Mouse (Mus musculus) hindbrain, embryonic 16.5 days (tissue): Measurements from ENCODE around the gene Slc9a3. TPM values are rescaled to one million over a fixed set of nuclear protein-coding genes. Genes with fewer than 3 reads are reported as not detected.

Experiments
- ATAC-seq: fragments of 200-750 bp; cut with Nextera tagmentation; 2 replicates; pipeline ENCODE4 v1.8.0; 2017; ENCODE audit warnings: moderate TSS enrichment, moderate library complexity
- H3K27ac ChIP-seq: fragments of 300-500 bp; sonication (generic); 2 replicates; pipeline ENCODE4 v1.5.1; 2014; ENCODE audit warnings: low read depth, mild to moderate bottlenecking, control low read depth, low read length, moderate library complexity
- H3K27me3 ChIP-seq: fragments of 300-500 bp; sonication (generic); replicated peaks from 2 replicates; pipeline ENCODE4 v1.6.1; 2014; ENCODE audit warnings: low read length; ENCODE audit not compliant: control insufficient read depth, insufficient read depth
- H3K36me3 ChIP-seq: fragments of 300-500 bp; sonication (generic); 2 replicates; pipeline ENCODE4 v1.6.1; 2014; ENCODE audit warnings: mild to moderate bottlenecking, low read length, moderate library complexity, mixed read lengths; ENCODE audit not compliant: control insufficient read depth, insufficient read depth
- H3K4me1 ChIP-seq: fragments of 300-500 bp; sonication (generic); 2 replicates; pipeline ENCODE4 v1.6.1; 2014; ENCODE audit warnings: low read depth, low read length; ENCODE audit not compliant: control insufficient read depth, insufficient read depth
- H3K4me2 ChIP-seq: fragments of 300-500 bp; sonication (generic); 2 replicates; pipeline ENCODE4 v1.6.1; 2014; ENCODE audit warnings: mild to moderate bottlenecking, low read length, control low read depth, moderate library complexity
- H3K4me3 ChIP-seq: fragments of 300-500 bp; sonication (generic); 2 replicates; pipeline ENCODE4 v1.5.1; 2014; ENCODE audit warnings: mild to moderate bottlenecking, low read length, control low read depth, moderate library complexity
- H3K9ac ChIP-seq: fragments of 300-500 bp; sonication (generic); 2 replicates; pipeline ENCODE4 v1.6.1; 2014; ENCODE audit warnings: low read depth, mild to moderate bottlenecking, control low read depth, low read length, moderate library complexity
- H3K9me3 ChIP-seq: fragments of 300-500 bp; sonication (generic); 2 replicates; pipeline ENCODE4 v1.6.1; 2014; ENCODE audit warnings: mild to moderate bottlenecking, low read length, moderate library complexity; ENCODE audit not compliant: control insufficient read depth
- WGBS: fragments of 180-500 bp; shearing (Covaris S2); extraction: QIAGEN DNeasy Blood & Tissue Kit; methylation state at CpG from one replicate; pipeline ENCODE4 v1.1.7; 2014; 5-methylcytosine and 5-hydroxymethylcytosine counted together
- polyA plus RNA-seq: library from polyadenylated mRNA; unstranded; fragments of >200 nt; fragmentation: Nextera tagmentation; extraction: Ambion mirVana; gene quantifications from 2 replicates; pipeline ENCODE4 v1.2.1, GENCODE M21; 2015

Gene Slc9a3
- polyA plus RNA-seq: 0.20 and 0.64 TPM in 2 replicates

DNA sequence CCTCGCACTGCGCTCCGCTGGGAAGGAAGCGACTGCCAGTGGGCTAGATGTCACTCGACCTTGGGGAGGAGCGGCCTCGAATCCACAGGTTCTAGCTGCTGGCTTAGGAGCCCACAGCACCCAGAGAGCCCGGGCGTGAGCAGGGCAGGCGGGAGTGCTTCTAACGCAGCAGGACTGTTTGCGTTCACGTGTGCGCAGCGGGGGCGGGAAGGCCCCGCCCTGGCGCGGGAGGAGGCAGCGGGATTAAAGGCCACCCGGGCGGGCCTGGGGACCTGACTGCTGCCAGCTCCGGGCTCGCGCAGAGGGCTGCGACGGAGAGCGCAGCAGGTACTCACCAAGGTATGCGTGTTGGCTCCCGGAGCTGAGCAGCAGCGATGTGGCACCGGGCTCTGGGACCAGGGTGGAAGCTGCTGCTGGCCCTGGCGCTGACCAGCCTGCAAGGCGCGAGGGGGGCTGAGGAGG, at the start of gene Slc9a3:
Slc9a3 (plus strand) TSS at position 317 of the 462 bp plus-strand sequence.
- Histone ChIP-seq H3K4me3 (peak within 1 kb of the TSS; percentile 48), H3K4me1 (no peaks in the 10 kb centered on the region), H3K36me3 (no peaks in the 10 kb centered on the region), H3K27me3 (peaks cover 31% of the 10 kb centered on the region), H3K4me2 (peak within 1 kb of the TSS; percentile 72), H3K9ac (peak within 1 kb of the TSS; percentile 63), H3K27ac (no peak within 1 kb of the TSS), H3K9me3 (no peaks in the 10 kb centered on the region)
- peak; percentile 85 for ATAC-seq
- WGBS: under 1% methylated on average over 35 of the region's 35 CpGs

- WGBS: 80% methylated on average over 3 of the region's 3 CpGs
- Histone ChIP-seq H3K9me3 (no peaks in the 10 kb centered on the region), H3K4me3 (no peak overlapping the region), H3K36me3 (no peaks in the 10 kb centered on the region), H3K27ac (no peak overlapping the region), H3K4me1 (no peaks in the 10 kb centered on the region), H3K9ac (no peak overlapping the region), H3K4me2 (no peak overlapping the region), H3K27me3 (no peaks in the 10 kb centered on the region)
- no peak for ATAC-seq
These were observed 49.5 kb upstream of the Slc9a3 start for GRCm38 (mm10) chr13:74071714-74072113.

GRCm38 (mm10) chr13:74073369-74073768, 47.9 kb upstream of the Slc9a3 start:
- 90% methylated on average over 7 of the region's 7 CpGs for WGBS
- no peak overlapping the region for H3K4me3 ChIP-seq
- no peaks in the 10 kb centered on the region for H3K27me3 ChIP-seq
- H3K4me2 ChIP-seq: no peak overlapping the region
- H3K9me3 ChIP-seq: no peaks in the 10 kb centered on the region
- no peaks in the 10 kb centered on the region for H3K4me1 ChIP-seq
- no peak for ATAC-seq
- H3K27ac ChIP-seq: no peak overlapping the region
- H3K36me3 ChIP-seq: no peaks in the 10 kb centered on the region
- H3K9ac ChIP-seq: no peak overlapping the region

GRCm38 (mm10) chr13:74090265-74090664, 31.0 kb upstream of the Slc9a3 start:
- ATAC-seq: no peak
- H3K9ac ChIP-seq: no peak overlapping the region
- H3K27ac ChIP-seq: no peak overlapping the region
- no peak overlapping the region for H3K4me3 ChIP-seq
- WGBS: 73% methylated on average over 3 of the region's 3 CpGs
- no peaks in the 10 kb centered on the region for H3K36me3 ChIP-seq
- H3K4me1 ChIP-seq: no peaks in the 10 kb centered on the region
- H3K9me3 ChIP-seq: no peaks in the 10 kb centered on the region
- no peak overlapping the region for H3K4me2 ChIP-seq
- no peaks in the 10 kb centered on the region for H3K27me3 ChIP-seq

- ATAC-seq: no peak
These were observed 25.3 kb upstream of the Slc9a3 start for GRCm38 (mm10) chr13:74095936-74096335.

GRCm38 (mm10) chr13:74096715-74097363, 24.4 kb upstream of the Slc9a3 start:
- ATAC-seq: peak; percentile 81
- H3K4me3 ChIP-seq: no peak overlapping the region
- no peaks in the 10 kb centered on the region for H3K9me3 ChIP-seq
- H3K9ac ChIP-seq: no peak overlapping the region
- H3K27me3 ChIP-seq: no peaks in the 10 kb centered on the region
- no peaks in the 10 kb centered on the region for H3K4me1 ChIP-seq
- no peak overlapping the region for H3K4me2 ChIP-seq
- H3K27ac ChIP-seq: no peak overlapping the region
- WGBS: 47% methylated on average over 2 of the region's 2 CpGs
- no peaks in the 10 kb centered on the region for H3K36me3 ChIP-seq

More at GRCm38 (mm10) chr13:74095936-74096335, 25.3 kb upstream of the Slc9a3 start:
- Histone ChIP-seq H3K4me3 (no peak overlapping the region), H3K4me1 (no peaks in the 10 kb centered on the region), H3K36me3 (no peaks in the 10 kb centered on the region), H3K9ac (no peak overlapping the region), H3K27ac (no peak overlapping the region), H3K4me2 (no peak overlapping the region), H3K27me3 (no peaks in the 10 kb centered on the region), H3K9me3 (no peaks in the 10 kb centered on the region)
- 62% methylated on average over 2 of the region's 2 CpGs for WGBS

DNA sequence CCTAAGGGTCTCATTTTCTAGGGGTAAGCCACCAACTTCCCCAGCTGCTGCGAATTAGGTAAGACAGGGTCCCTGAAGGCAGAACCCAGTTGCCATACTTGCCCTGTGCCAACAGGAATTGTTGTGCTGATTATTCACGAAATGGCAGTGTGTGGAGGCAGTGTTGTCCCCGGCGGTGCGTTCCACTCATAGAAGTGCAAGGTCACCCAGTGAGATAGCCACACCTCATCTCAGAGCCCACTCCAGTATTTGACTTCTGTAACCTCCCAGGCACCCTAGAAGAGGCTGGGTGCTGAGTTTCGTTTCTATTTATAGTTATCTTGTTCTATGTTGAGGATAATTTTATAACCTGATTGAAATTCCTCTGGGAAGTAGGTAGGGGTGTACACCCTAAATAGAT, 22.3 kb upstream of the Slc9a3 start:
- no peak for ATAC-seq
- H3K36me3 ChIP-seq: no peaks in the 10 kb centered on the region
- no peaks in the 10 kb centered on the region for H3K27me3 ChIP-seq
- no peak overlapping the region for H3K4me2 ChIP-seq
- no peak overlapping the region for H3K4me3 ChIP-seq
- no peak overlapping the region for H3K27ac ChIP-seq
- WGBS: 83% methylated on average over 6 of the region's 6 CpGs
- no peaks in the 10 kb centered on the region for H3K9me3 ChIP-seq
- no peak overlapping the region for H3K9ac ChIP-seq
- no peaks in the 10 kb centered on the region for H3K4me1 ChIP-seq

GRCm38 (mm10) chr13:74102108-74102830, 19.0 kb upstream of the Slc9a3 start:
- Histone ChIP-seq H3K4me3 (no peak overlapping the region), H3K4me1 (no peaks in the 10 kb centered on the region), H3K27me3 (no peaks in the 10 kb centered on the region), H3K27ac (no peak overlapping the region), H3K9ac (no peak overlapping the region), H3K36me3 (no peaks in the 10 kb centered on the region), H3K4me2 (no peak overlapping the region), H3K9me3 (no peaks in the 10 kb centered on the region)
- 85% methylated on average over 8 of the region's 8 CpGs for WGBS
- ATAC-seq: no peak

DNA sequence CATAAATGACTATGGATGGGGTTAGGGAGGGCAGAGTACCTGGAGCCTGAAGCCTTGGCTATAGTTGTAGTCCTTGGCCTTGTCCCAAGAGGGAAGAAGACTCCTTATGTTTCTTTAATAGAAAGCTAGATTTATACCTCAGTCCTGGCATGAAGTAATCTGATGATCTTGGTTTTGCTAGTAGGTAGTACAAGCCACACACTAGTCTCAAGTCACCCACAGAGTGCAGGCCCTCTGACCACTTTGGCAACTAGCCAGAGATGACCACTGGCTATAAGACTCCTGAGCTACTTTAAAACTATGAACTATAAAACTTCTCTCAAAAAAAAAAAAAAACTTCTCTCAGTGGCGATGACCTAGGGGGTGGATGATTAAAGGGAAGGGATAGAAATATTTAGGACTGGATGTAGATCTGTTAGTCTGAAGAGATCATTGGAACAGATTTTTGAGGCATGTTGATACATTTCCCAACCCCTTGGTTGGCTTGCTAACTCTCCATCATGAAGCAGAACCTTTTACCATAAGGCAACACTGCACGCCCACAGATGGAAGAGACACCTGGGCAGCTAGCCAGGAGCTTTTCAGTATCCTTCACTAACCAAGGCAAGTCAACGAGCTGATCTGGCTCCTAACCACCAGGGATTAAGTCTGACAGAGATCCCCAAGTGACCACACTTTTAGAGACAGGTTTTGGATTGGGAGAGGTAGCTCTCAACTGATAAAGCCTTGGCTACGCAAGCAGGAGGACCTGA, 18.2 kb upstream of the Slc9a3 start:
- no peak for ATAC-seq
- no peak overlapping the region for H3K4me3 ChIP-seq
- H3K27me3 ChIP-seq: no peaks in the 10 kb centered on the region
- H3K36me3 ChIP-seq: no peaks in the 10 kb centered on the region
- H3K4me2 ChIP-seq: no peak overlapping the region
- WGBS: 92% methylated on average over 4 of the region's 4 CpGs
- H3K9ac ChIP-seq: no peak overlapping the region
- no peak overlapping the region for H3K27ac ChIP-seq
- H3K4me1 ChIP-seq: no peaks in the 10 kb centered on the region
- no peaks in the 10 kb centered on the region for H3K9me3 ChIP-seq
